Mouse (Mus musculus) induced T-regulatory cell, adult 2 months (primary cell): ENCODE data around the gene Kirrel2.
"Not testable (repeated sequence)": the region's sequence is repeated elsewhere in the genome, so short reads cannot be mapped to it uniquely, and the experiment has no call there.

Experiments
- DNase-seq: peaks from one replicate; pipeline ENCODE4 v3.0.0-alpha.2; 2012; ENCODE audit warnings: low read depth

Kirrel2 gene

DNA sequence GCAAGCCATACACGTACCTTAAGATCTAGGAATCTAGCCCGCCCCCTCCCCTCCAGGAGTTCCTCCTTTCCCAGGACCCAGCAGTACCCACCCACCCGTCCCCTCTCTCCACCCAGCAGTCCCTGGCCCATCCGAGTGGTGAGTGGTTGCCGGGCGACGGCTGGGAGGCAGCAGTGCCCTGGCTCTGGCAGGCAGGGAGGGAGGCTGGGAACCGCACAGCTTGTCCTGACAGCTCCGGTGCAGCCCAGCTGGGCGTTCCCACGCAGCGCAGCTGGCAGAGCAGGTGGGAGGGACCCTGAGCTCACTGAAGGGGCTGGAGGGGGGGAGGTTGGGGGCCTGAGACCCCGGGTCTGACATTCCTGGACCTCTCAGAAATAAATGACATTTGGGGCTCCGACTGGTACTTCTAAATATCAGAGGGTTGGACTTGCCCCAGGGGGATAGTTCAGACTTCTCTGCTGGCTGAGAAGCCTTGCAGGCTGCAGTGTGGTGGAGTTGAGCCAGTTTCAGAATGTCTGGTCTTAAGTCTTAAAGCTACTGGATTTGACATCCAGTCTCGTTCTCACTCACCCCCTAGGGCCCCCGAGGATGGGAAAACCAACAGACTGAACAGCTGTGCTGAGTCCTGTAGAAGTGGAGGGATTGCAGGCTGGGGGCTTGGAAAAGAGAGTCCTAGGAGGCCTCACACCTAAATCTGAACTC is at the start of gene Kirrel2, which contains the start of gene Nphs1:
Gene Kirrel2, minus strand, starts transcription at position 62 of the 702 bp plus-strand sequence.
Gene Nphs1, plus strand, starts transcription at position 687 of the 702 bp plus-strand sequence.
- DNase-seq = no peak

DNA sequence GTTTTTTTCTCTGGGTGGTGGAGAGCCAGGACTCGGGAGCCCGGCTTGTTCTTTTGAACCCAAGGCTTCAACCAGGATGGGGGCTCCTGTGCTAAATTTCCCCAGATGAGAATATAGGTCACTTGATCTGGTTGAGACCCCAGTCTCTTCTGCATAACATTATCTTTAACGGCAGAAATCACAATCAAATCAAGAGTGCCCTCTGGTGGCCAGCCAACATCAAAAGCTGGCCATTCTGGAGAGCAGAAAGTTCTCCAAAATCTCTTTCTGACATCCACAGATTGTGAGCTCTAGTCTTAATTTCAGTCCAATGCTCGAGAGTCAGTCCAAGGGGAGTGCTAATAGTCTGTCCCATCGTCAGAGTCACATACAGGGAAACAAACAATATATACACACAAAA is 43.7 kb upstream of the Kirrel2 start:
- DNase-seq = peak; percentile 27

DNA sequence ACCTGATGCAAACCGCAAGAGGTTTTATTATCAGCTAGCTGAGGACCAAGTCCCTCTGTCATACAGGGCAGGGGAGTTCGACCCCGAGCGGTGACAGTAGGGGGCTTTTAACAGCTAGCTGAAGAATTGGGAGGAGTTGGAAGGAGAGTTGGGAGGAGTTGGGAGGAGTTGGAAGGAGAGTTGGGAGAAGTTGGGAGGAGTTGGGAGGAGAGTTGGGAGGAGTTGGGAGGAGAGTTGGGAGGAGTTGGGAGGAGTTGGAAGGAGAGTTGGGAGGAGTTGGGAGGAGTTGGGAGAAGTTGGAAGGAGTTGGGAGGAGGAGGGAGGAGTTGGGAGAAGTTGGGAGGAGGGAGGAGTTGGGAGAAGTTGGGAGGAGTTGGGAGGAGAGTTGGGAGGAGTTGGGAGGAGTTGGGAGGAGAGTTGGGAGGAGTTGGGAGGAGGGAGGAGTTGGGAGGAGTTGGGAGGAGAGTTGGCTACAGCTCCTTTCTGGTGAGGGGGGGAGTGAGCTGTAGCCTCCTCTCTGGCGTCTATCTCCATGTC is 38.1 kb upstream of the Kirrel2 start:
- not testable (repeated sequence) for DNase-seq

DNA sequence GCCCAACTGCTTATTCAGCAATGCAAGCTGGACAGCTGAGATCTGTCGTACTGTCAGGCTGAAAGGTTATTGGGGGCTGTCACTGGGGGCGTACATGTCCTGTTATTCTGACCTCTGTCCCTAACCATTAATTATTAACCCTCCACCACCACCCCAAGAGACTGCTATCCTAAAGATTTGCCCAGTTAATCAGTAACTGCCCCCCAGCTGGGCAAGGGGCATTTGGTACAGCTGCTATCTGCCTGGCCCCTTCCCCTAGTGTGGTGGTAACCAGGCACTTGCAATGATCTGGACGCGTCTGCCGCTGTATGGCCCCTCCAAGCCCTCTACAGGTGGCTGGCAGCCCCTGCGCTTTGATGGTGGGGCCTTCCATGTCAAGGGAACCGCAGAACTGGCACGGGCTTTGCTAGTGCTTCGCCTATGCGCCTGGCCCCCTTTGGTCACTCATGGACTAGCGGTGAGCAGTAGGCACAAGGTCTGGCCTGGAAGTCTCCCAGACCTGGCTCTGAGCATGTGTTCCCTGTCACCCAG is 36.0 kb upstream of the Kirrel2 start, which contains the start of gene Prodh2:
Gene Prodh2, plus strand, starts transcription at position 222 of the 531 bp plus-strand sequence.
- DNase-seq = no peak

DNA sequence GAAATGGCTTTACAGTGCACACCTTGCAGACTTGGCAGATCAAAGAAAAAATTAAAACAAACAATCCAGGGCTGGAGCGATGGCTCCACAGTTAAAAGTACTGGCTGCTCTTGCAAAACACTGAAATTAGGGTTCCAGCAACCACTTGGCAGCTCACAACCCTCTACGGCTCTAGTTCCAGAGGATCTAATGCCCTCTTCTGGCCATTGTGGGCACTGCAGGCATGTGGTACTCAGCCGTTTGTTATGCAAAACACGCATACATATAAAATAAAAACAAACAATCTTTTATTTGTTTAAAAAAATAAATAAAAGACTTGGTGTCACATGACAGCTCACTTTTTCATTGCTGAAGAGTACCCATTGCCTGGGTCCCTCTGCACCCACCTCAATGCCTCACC is 35.3 kb upstream of the Kirrel2 start:
- peak; percentile 86 for DNase-seq

DNA sequence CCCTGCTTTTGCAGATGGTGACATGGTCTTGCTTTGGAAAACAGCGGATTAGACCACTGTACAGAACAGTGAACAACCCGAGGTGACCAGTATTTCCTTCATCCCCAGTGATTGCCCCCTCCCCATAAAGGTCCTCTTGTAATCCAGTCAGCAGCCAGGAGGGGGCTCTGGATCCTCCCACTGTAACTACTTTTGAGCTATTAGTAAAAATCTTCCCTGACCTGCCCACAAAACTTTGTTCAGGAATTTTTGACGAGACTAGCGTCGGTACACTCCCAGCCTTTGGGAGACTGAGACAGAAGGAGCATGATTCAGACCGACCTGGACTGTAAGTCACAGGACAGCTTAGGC is 33.4 kb upstream of the Kirrel2 start:
- DNase-seq = peak; percentile 20

DNA sequence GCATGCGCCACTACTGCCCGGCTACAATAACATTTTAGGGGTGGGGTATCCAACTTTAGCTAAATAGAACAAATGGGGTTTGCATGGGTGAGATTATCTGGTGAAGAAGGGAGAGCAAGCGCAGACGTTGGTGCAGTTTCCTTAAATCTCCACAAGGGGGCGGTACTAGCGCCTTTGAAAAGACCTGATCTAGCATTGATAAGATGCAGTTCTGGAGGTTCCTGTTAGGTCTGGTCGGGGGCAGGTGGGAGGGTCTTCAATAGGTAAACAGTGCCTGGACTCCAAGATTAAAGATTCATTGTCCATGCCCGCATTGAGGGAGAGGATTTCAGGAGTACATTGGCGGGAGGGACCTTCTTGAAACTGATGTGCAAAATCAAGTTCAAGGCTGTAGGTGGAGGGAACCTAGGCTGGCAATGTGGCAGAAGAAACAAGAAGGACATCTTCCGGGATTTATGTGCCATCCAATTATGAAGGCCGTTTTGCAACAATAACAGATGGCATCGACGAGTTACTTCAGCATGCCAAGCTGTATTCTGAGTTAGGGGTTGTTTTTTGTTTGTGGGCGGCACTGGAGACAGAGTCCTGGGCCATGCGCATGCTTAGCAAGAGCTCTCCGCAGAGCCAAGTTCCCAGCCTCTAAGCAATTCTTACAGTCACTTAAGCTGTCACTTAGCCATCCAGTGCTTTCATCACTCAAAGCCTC is 32.9 kb upstream of the Kirrel2 start:
- peak; percentile 83 for DNase-seq

DNA sequence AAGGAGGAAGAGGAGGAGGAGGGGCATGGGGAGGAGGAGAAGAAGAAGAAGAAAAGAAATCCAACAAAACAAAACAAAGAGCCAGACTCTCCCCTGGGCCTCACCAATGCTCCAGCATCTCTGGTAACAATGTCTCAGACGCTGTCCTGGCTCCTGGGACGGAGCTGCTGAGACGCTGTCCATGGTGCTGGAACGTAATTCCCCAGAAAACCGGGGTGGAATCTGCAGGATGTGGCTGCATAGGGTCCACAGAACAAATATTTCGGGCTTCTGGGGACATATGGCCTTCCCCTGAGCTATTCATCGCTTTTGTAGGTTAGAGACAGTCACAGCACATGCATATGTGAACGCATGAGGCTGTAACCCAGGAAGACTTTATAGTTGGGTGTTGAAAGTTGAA is 26.8 kb upstream of the Kirrel2 start:
- DNase-seq = peak; percentile 53

DNA sequence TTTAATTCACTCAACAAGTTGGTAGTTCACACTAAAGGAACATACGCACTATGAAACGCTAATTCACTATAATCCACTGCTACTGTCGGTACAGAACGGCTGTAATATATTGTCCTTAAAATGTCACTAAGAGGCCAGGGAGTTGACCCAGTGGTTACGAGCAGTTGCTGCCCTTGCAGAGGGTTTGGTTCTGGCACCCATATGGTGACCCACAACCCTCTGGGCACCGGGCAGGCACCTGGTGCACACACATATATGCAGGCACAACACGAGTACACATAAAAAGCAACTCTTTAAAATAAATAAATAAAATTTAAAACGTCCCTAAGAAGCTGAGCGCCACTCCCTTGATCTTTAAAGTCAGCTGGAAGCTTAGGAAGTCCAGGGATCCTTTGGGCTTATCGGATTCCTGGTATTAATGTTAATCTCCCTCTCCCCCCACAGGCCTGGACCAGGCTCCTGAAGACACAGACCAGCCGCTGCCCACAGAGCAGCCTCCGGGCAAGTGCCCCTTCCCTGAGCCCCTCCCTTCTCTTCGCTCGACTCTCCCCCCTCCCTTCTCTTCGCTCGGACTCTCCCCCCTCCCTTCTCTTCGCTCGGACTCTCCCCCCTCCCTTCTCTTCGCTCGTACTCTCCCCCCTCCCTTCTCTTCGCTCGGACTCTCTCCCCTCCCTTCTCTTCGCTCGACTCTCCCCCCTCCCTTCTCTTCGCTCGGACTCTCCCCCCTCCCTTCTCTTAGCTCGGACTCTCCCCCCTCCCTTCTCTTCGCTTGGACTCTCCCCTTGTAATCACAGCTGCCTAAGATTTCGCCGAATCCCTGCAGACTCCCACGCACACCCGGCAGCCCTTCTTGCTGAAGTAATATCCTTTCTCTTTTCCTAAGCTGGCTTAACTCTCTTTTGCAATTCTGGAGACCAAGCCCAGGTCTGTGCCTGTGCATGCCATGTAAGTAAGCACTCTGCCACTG is 20.2 kb upstream of the Kirrel2 start:
- DNase-seq = no peak

DNA sequence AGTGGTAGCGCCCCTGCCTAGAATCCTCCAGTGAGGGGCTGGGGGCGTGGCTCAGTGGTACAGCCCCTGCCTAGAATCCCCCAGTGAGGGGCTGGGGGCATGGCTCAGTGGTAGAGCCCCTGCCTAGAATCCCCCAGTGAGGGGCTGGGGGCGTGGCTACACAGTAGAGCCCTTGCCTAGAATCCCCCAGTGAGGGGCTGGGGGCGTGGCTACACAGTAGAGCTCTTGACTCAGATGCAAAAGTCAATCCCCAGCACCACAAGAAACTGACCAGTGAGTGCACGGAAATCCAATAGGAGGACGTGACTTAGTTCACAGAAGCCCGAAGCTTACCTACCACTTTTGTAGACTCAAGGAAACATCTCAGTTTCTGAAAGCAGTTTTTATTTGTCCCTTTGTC is 18.6 kb upstream of the Kirrel2 start:
- DNase-seq = not testable (repeated sequence)

DNA sequence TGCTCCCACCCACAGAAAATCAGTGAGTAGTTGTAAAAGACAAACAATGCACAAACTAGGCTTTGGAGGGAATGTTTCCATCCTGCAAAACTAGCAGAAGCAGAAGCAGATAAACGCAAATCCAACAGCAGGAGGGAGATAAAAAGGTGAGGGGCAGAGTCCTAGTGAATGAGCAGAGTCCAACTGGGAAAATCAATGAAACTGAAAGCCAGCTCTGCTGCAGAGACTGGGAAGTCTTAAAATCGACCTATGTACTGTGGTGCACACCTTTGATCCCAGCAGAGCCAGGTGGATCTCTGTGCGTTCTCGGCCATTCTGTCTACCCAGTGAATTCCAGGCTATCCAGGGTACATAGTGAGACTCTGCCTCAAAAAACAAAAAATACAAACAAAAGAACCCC is 17.5 kb upstream of the Kirrel2 start:
- DNase-seq = no peak

DNA sequence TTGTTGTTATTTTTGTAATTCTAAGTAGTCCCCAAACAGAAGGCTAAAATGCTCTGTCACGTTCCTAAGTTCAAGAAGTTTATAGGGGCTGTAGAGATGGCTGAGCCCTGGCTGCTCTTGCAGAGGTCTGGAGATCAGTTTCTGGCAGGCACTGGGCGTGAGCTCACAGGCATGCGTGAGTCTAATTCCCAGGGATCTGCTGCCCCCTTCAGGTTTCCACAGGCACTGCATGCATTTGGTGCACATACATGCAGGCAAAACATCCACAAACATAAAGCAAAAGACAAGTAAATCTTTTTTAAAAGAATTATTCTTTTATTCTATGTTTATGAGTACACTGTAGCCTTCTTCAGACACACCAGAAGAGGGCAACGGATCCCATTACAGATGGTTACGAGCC is 14.9 kb upstream of the Kirrel2 start:
- peak; percentile 82 for DNase-seq

DNA sequence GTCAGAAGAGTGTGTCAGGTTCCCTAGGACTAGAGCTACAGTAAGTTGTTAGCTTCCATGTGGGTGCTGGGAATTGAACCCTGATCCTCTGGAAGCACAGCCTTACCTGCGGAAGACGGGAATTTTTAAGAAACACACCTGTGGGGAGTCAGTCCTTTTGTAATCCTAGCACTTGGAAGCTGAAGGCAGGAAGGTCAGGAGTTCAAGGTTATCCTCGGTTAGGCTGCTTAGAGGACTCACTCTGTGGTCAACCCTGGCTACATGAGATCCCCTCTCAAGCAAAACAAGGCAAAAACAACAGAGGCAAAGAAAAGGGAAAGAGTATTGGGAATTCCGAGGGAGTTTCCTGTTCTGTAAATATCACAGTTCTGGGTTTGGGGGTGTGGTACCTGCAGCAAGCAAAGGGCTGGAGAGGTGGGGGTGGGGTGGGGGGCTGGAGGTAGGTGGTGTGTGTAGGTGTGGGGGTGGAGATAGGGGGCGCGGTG is 7.4 kb upstream of the Kirrel2 start:
- DNase-seq = no peak

DNA sequence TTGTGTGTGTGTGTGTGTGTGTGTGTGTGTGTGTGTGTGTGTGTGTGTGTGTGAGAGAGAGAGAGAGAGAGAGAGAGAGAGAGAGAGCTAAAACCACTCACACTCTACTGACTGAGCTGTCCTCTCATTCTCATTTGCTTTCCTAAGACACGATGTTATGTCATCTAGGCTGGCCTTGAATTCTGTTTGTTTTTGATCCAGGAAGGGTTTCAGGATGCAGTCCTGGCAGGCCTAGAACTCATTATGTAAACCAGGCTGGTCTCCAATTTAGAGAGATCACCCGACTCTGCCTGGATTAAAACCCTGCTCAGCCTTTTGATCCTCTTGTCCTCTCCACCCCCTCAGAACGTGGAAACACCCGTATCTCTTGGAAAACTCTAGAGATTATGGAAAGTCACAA is 6.5 kb upstream of the Kirrel2 start:
- no peak for DNase-seq

DNA sequence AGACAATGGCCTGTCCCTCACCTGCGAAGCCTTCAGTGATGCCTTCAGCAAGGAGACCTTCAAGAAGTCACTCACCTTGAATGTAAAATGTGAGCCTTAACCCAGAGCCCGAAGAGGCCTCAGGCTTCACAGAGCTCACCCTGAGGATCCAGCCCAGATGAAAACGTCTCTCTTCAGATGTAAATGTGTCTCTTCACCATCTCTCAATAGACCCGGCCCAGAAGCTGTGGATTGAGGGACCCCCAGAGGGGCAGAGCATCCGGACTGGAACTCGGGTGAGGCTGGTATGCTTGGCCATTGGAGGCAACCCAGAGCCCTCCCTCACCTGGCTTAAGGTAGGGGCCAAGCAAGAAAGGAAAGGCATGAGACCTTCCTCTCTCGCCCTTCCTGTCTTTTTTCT is 6.1 kb upstream of the Kirrel2 start:
- no peak for DNase-seq

DNA sequence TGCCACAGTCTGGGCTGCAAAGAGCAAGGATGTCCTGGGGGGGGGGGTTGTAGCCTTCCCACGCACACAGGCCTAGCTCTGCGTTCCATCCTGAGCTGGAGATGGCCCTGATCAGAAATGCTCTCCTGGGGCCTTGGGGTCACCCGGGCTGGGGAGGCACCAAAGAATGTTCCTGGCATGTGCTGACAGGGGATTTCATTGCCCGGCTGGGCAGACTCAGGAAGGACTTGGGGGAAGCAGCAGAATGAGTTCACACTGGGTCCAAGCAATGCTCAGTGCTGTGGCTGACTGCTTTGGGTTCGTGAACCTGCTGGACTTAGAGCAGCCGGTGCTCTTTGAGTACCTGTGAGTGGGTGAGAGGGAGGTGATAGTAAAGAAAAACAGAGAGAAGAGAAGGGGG is 2.0 kb upstream of the Kirrel2 start:
- DNase-seq = no peak

DNA sequence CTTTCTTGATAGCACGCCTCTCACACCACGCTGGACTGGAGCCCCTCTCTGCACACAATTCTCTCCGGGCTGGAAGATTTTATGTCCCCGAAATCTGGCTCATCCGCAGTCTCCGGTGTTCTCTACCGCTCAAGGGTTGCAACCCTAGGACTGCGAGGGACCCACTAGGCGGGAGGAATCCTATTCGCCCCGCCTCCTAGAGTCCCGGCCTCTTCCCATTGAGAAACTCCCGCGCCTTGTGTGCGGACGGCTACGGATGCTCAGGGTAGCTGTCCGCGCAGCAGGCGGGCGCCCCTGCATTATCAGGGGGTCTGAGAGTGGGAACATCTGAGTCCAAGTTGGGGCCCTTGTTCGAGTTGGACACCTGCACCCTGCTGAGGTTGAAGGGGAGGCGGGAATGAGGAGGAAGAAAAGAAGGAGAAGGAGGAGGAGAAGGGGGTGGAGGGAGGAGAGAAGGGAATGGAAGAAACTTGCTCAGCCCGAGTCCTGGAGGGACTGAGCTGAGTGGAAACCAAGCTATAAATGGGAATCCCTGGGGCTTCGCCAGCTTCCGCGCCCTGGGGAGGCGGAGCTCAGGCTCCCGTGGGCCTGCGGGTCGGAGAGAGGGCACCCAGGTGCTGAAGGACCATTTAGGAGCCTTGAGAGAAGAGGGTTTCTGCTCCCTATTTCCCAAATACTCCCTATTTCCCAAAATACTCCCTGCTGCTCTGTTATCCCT is 420 bp downstream of the Kirrel2 start:
- no peak for DNase-seq

DNA sequence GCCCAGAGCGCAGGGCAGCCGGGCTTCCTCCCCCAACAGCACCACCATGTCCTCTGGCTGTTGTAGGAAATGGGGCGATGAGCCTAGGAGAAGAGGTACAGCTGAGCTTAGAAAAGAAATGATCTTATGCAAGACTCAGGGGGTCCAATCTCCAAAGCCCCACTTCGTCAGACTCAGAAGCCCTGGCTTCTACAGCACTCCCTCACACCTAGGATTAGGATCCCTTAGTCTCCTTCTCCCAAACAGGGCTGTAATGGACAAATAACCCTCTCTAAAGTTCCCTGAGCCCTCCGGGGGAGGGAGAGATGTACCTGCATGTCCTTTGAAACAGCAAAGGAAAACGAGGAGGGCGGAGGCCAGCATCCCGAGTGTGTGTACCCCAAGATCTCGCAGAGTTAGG is 1.0 kb downstream of the Kirrel2 start:
- no peak for DNase-seq

DNA sequence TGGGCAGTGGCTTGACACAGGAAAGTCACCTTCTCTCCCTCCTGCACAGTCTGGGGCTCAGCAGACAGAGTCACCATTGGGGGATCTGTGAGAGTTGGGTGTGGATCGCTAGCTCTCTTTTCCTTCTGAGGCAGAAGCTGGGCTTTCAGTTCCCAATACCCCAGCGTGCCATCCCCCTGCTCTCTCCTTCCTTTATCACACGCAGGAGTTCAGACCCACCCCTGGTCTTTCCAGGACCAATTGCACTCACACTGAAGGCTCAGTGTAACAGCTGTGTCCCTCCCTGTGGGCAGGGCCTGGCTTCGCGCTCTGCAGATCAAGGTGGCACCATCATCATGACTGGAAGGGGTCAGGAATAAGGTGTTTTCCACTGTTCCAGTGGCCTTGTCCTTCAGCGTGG is 3.2 kb downstream of the Kirrel2 start:
- DNase-seq = no peak

DNA sequence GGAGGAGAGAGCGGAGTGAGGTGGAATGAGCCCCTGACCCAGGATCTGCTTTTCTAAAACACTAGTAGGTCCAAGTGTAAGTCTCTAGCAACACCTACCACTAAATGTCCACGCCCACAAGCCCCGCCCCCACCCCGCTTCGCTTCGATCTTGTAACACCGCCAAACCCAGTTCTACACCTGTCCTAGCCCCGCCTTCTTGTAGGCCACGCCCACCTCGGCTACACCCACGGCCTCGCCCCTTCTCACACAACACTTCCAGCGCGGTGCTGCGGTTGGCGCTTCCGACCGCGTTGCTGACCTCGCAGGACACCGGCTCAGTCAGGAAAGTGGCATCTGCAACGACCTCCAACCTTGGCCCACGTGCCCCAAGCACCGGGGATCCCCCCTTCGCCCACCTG is 3.7 kb downstream of the Kirrel2 start:
- DNase-seq = peak; percentile 89

DNA sequence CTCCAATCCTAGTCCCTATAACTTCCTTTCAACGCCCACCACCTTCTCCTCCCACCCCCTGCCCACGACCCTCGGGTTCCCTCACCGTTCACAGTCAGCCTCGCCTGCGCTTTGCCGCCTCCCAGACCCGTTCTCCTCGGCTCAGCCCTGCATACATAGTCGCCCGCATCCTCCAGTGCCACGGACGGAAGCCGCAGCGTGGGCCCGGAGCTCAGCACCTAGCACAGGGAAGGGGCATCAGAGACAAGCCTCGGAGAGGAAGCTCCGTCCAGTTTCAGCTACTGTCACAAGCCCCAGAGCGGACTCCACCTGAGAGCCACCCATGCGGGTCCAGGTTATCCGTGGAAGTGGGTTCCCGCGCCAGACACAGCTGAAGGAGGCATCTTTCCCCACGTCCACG is 4.2 kb downstream of the Kirrel2 start:
- no peak for DNase-seq
